Mouse (Mus musculus) left cerebral cortex, postnatal 25 days (tissue): ENCODE data around the gene Kif21b. TPM values are rescaled to one million over a fixed set of nuclear protein-coding genes. Genes with fewer than 3 reads are reported as not detected.
A peak's percentile ranks its signal among the peaks of the same experiment; 100 is the strongest.

Source experiments
- DNase-seq, 2 experiments: peaks; one replicate each; pipeline ENCODE4 v3.0.0; 2022; ENCODE audit warnings: low spot score in 2 of 2, mixed read lengths in 1 of 2
- intact Hi-C: fragments of 180-260 bp; cut with DNase I; formaldehyde crosslinking; loops from one replicate; pipeline ENCODE4 v1.15.1; 2025
- total RNA-seq, 2 experiments: library from RNA; stranded (reverse); gene quantifications; 2 replicates each; pipeline ENCODE4 v1.2.3; 2021

Gene Kif21b
- 10 to 100 TPM; 68.4 to 73.0 TPM for total RNA-seq

- intact Hi-C loops = no loop called here
- peak; percentile 91 to 96 for DNase-seq
These were observed at the start of gene Kif21b for GRCm38 (mm10) chr1:136130951-136131558. Gene Kif21b, plus strand, starts transcription at chr1:136131389.

GRCm38 (mm10) chr1:136085988-136086685 is 45.1 kb upstream of the Kif21b start:
- no peak for DNase-seq
- intact Hi-C loops = no loop called here

GRCm38 (mm10) chr1:136089368-136090165 is 41.6 kb upstream of the Kif21b start:
- DNase-seq = peak; percentile 23 to 56
- intact Hi-C loops = no loop called here

GRCm38 (mm10) chr1:136093726-136094125 is 37.5 kb upstream of the Kif21b start:
- no peak for DNase-seq
- intact Hi-C loops = no loop called here

GRCm38 (mm10) chr1:136094807-136095206 is 36.4 kb upstream of the Kif21b start:
- intact Hi-C loops = no loop called here
- no peak for DNase-seq

GRCm38 (mm10) chr1:136102094-136102493 is 29.1 kb upstream of the Kif21b start:
- intact Hi-C loops = no loop called here

GRCm38 (mm10) chr1:136102551-136102950 is 28.6 kb upstream of the Kif21b start:
- intact Hi-C loops = no loop called here
- no peak for DNase-seq

More at GRCm38 (mm10) chr1:136102094-136102493, 29.1 kb upstream of the Kif21b start:
- DNase-seq = no peak

GRCm38 (mm10) chr1:136102981-136103380 is 28.2 kb upstream of the Kif21b start:
- intact Hi-C loops = no loop called here
- no peak for DNase-seq

GRCm38 (mm10) chr1:136103696-136104095 is 27.5 kb upstream of the Kif21b start:
- no peak for DNase-seq
- intact Hi-C loops = no loop called here

- intact Hi-C loops = no loop called here
- no peak for DNase-seq
These were observed 26.4 kb upstream of the Kif21b start for GRCm38 (mm10) chr1:136104741-136105140.

GRCm38 (mm10) chr1:136109464-136109863 is 21.7 kb upstream of the Kif21b start:
- intact Hi-C loops = no loop called here
- peak in 1 of 2 experiments; percentile 53 for DNase-seq

GRCm38 (mm10) chr1:136116183-136116582 is 15.0 kb upstream of the Kif21b start:
- intact Hi-C loops = loop anchor here (2.0 kb wide), 1 partner anchor 51 kb away; no protein-coding TSS in a partner anchor
- DNase-seq = peak in 1 of 2 experiments; percentile 63

GRCm38 (mm10) chr1:136117069-136117468 is 14.1 kb upstream of the Kif21b start:
- intact Hi-C loops = loop anchor here (2.0 kb wide), 1 partner anchor 50 kb away; no protein-coding TSS in a partner anchor
- no peak for DNase-seq

- peak; percentile 83 to 94 for DNase-seq
- intact Hi-C loops = no loop called here
These were observed 12.3 kb upstream of the Kif21b start for GRCm38 (mm10) chr1:136118875-136119274.

GRCm38 (mm10) chr1:136119571-136120262 is 11.5 kb upstream of the Kif21b start:
- intact Hi-C loops = no loop called here
- no peak for DNase-seq

GRCm38 (mm10) chr1:136120263-136120603 is 11.0 kb upstream of the Kif21b start:
- DNase-seq = no peak
- intact Hi-C loops = no loop called here

GRCm38 (mm10) chr1:136120785-136121184 is 10.4 kb upstream of the Kif21b start:
- no peak for DNase-seq
- intact Hi-C loops = no loop called here

GRCm38 (mm10) chr1:136122030-136122429 is 9.2 kb upstream of the Kif21b start:
- intact Hi-C loops = no loop called here
- DNase-seq = no peak

- intact Hi-C loops = no loop called here
- no peak for DNase-seq
These were observed 4.9 kb upstream of the Kif21b start for GRCm38 (mm10) chr1:136126159-136126765.
